Mouse (Mus musculus) heart, embryonic 10.5 days (tissue): Measurements from ENCODE around the gene Gp9. TPM values are rescaled to one million over a fixed set of nuclear protein-coding genes. Genes with fewer than 3 reads are reported as not detected.

ENCODE experiments used
- DNase-seq: peaks from one replicate; pipeline ENCODE4 v3.0.0-alpha.2; 2017; ENCODE audit warnings: low spot score
- H3K27ac ChIP-seq: fragments of 300-500 bp; sonication (generic); 2 replicates; pipeline ENCODE4 v1.5.1; 2016; ENCODE audit warnings: mild to moderate bottlenecking
- H3K27me3 ChIP-seq: fragments of 300-500 bp; sonication (generic); 2 replicates; pipeline ENCODE4 v1.6.1; 2016; ENCODE audit warnings: mild to moderate bottlenecking; ENCODE audit not compliant: poor library complexity, insufficient read depth, severe bottlenecking
- H3K36me3 ChIP-seq: fragments of 300-500 bp; sonication (generic); 2 replicates; pipeline ENCODE4 v1.6.1; 2016; ENCODE audit warnings: mild to moderate bottlenecking, moderate library complexity
- H3K4me1 ChIP-seq: fragments of 300-500 bp; sonication (generic); 2 replicates; pipeline ENCODE4 v1.6.1; 2016; ENCODE audit warnings: mild to moderate bottlenecking
- H3K4me3 ChIP-seq: fragments of 300-500 bp; sonication (generic); 2 replicates; pipeline ENCODE4 v1.5.1; 2016; ENCODE audit warnings: mild to moderate bottlenecking, moderate library complexity
- H3K9me3 ChIP-seq: fragments of 300-500 bp; sonication (generic); 2 replicates; pipeline ENCODE4 v1.6.1; 2016; ENCODE audit warnings: mild to moderate bottlenecking, moderate library complexity
- WGBS: fragments of 180-500 bp; shearing (Covaris S2); methylation state at CpG from one replicate; pipeline ENCODE4 v1.1.7; 2016; 5-methylcytosine and 5-hydroxymethylcytosine counted together
- polyA plus RNA-seq: library from polyadenylated mRNA; unstranded; fragments of >200 nt; fragmentation: Nextera tagmentation; extraction: Ambion mirVana; gene quantifications from 2 replicates; pipeline ENCODE4 v1.2.1, GENCODE M21; 2016

Gene Gp9
- polyA plus RNA-seq, 1 experiment from 2014 or later, result 6.2 TPM

DNA sequence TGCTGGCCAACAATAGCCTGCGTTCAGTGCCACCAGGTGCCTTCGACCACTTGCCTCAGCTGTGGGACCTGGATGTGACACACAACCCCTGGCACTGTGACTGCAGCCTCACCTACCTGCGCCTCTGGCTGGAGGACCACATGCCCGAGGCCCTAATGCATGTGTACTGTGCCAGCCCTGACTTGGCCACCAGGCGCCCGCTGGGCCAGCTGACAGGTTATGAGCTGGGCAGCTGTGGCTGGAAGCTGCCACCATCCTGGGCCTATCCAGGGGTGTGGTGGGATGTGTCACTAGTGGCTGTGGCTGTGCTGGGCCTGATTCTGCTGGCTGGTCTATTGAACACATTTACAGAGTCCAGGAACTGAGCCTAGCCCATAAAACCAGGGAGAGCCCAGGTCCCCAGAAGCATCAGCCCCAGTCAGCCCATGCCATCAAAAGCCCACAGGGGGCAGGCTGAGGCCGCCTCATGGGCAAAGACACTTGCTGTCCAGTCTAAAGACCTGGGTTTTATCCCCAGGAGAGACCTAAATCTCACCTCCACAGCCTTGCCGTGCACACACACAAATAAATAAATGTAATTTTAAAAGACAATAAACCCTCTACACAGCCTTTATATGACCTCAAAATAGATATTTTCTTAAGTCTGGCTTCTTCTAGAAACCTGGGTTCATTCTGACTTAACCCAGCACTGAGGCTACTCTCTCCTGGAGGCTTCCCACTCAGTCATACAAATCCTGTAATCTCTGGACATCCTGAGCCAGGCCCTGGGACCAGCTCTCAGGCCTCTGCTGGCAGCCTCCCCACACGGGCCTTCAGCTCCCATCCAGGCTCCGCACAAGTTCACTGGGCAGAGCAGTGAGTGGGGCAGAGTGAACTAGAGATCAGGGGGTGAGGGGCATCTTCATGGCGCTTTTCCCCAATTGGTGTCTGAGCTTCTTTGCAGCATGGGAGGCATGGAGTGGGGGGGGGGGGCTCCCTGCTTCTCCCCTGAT, 1.6 kb downstream of the Gp9 start:
- H3K27ac ChIP-seq, result 0 out of 2 replicates have a peak overlapping the region, but pooled peaks have one; percentile 65
- H3K4me1 ChIP-seq, result peaks cover 12% of the 10 kb centered on the region
- H3K9me3 ChIP-seq, result no peaks in the 10 kb centered on the region
- H3K27me3 ChIP-seq, result no peaks in the 10 kb centered on the region
- WGBS, result 83% methylated on average over 11 of the region's 11 CpGs
- H3K4me3 ChIP-seq, result no peak overlapping the region
- H3K36me3 ChIP-seq, result no peaks in the 10 kb centered on the region
- peak; percentile 69 for DNase-seq

GRCm38 (mm10) chr6:87780546-87781301, 2.9 kb downstream of the Gp9 start:
- no peaks in the 10 kb centered on the region for H3K9me3 ChIP-seq
- H3K27ac ChIP-seq, result no peak overlapping the region
- WGBS, result 76% methylated on average over 10 of the region's 10 CpGs
- no peak overlapping the region for H3K4me3 ChIP-seq
- peak; percentile 70 for DNase-seq
- H3K36me3 ChIP-seq, result no peaks in the 10 kb centered on the region
- no peaks in the 10 kb centered on the region for H3K27me3 ChIP-seq
- peaks cover 12% of the 10 kb centered on the region for H3K4me1 ChIP-seq

- no peaks in the 10 kb centered on the region for H3K27me3 ChIP-seq
- DNase-seq, result peak; percentile 25
- peaks cover 2% of the 10 kb centered on the region for H3K4me1 ChIP-seq
- 51% methylated on average over 8 of the region's 8 CpGs for WGBS
- no peaks in the 10 kb centered on the region for H3K9me3 ChIP-seq
- no peak overlapping the region for H3K4me3 ChIP-seq
- no peak overlapping the region for H3K27ac ChIP-seq
- H3K36me3 ChIP-seq, result no peaks in the 10 kb centered on the region
Observed at GRCm38 (mm10) chr6:87784033-87784432, 6.2 kb downstream of the Gp9 start.

DNA sequence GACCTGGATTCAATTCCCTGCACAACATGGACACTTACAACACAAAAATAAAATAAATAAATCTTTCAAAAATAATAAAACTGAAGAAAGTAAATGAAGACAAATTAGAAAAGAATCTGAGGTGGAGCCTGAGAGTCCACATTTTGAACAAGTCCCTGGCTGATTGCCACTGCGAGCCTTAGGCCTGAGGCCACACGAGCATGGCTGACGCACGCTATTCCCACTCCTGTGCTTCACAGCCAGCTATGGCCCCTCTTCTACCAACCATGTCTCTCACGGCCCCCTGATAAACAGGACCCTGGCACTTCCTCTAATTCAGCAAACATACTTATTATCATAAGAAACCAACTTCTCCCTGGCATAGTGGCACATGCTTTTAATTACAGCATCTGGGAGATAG, 8.7 kb downstream of the Gp9 start:
- peak; percentile 70 for DNase-seq
- H3K27me3 ChIP-seq, result no peaks in the 10 kb centered on the region
- no peaks in the 10 kb centered on the region for H3K36me3 ChIP-seq
- H3K4me3 ChIP-seq, result no peak overlapping the region
- no peaks in the 10 kb centered on the region for H3K9me3 ChIP-seq
- peaks cover 25% of the 10 kb centered on the region for H3K4me1 ChIP-seq
- H3K27ac ChIP-seq, result no peak overlapping the region
- 84% methylated on average over 5 of the region's 5 CpGs for WGBS

DNA sequence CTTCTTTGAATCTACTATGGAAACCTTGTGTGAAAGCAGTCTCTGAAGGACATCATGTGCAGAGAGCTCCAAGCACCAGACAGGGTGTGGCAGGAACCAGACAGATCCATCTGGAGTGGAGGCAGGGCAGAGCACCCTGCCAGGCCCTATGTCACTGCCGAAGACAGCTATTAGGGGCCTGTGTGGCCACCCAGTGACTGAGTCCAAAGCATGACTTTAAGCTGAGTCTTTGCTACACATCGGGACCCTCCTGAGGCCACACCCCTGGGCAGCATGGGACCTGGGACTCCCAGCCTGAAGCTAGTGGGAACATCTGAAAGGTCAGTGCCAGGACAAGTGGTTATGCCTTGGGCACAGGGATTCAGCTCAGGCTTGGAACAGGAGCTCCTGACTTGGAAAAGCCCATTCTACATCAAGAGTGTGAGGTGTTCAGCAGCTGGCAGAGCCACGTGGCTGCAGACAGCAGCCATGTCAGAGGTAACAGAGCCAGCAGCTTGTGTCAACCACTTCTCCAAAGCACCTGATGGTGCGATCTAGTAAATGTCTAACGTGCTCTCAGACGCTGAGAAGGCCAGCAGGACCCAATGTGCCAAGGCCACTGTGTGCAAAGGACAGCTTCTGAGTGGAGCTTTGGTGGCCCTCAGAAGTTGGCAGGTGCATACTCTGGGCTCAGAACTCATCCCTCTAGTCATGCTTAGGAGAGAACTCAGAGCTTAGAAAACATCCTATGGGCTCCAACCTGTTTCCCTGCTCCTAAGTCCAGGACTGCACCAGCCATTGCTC, 9.4 kb downstream of the Gp9 start:
- 73% methylated on average over 6 of the region's 6 CpGs for WGBS
- peak; percentile 73 for DNase-seq
- Histone ChIP-seq H3K36me3 (peaks cover 5% of the 10 kb centered on the region; the same call in 1 of the 2 replicates), H3K9me3 (no peaks in the 10 kb centered on the region), H3K4me3 (no peak overlapping the region), H3K27me3 (no peaks in the 10 kb centered on the region), H3K4me1 (peaks cover 25% of the 10 kb centered on the region), H3K27ac (no peak overlapping the region)

- Histone ChIP-seq H3K27me3 (no peaks in the 10 kb centered on the region), H3K9me3 (no peaks in the 10 kb centered on the region), H3K36me3 (peaks cover 9% of the 10 kb centered on the region; the same call in 1 of the 2 replicates), H3K4me3 (no peak overlapping the region), H3K4me1 (peaks cover 25% of the 10 kb centered on the region), H3K27ac (no peak overlapping the region)
- DNase-seq, result peak; percentile 58
- WGBS, result 89% methylated on average over 9 of the region's 9 CpGs
Observed at GRCm38 (mm10) chr6:87788266-87788895, 10.5 kb downstream of the Gp9 start.

DNA sequence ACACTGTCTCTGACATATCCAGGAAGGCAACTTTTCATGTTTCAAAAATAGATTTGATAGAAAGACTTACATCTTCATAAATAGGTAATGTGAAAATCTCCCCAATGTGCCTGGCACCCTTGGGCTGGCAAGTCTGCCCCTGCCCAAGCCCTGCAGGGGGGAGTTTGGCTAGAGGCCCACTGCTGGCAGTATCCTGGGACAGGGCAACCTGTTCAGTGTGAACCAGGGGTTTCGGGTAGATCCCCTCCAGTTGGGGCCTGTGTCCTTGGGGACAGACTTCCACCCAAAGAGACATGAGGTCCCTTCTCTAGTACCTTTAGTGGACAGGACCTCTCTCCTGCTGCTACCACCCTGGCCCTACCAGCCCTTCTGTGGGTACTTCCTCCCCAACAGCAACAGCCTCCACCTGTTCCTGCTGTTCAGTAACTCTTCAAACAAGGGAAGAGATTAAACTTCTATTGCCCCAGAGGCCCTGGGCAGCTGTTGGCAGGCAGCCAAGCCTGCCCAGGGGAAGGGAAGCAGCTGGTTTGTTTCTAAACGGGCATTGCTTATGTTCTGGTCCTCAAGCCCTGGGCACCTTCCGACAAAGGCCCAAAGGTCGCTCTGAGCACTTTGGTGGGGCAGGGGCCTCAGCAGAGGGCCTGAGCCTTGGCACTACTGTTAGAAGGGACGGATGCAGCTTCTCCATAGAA, 11.2 kb downstream of the Gp9 start:
- WGBS, result 63% methylated on average over 5 of the region's 5 CpGs
- Histone ChIP-seq H3K4me1 (peaks cover 26% of the 10 kb centered on the region), H3K9me3 (no peaks in the 10 kb centered on the region), H3K4me3 (no peak overlapping the region), H3K36me3 (peaks cover 9% of the 10 kb centered on the region; the same call in 1 of the 2 replicates), H3K27ac (no peak overlapping the region; the same call in 1 of the 2 replicates), H3K27me3 (no peaks in the 10 kb centered on the region)
- DNase-seq, result peak; percentile 72

DNA sequence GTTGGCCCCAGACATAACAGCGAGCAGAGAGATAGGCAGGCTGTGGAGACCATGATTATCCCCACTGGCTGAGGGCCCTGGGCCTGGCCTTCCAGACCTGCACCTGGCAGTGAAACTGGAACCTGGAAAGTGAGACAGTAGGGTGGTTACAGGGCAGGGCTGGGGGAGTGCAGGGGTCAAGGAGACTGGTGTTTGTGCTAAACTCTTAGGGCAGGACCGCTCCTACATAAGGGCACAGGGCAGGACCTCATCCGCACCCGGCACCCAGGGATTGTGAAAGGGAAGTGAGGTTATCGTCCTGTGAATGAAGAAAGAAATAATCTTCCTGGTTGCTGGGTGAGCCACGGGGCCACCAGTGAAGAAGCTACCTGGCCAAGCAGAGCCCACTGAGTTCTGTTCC, 11.9 kb downstream of the Gp9 start:
- WGBS, result 87% methylated on average over 6 of the region's 6 CpGs
- Histone ChIP-seq H3K27me3 (no peaks in the 10 kb centered on the region), H3K36me3 (peaks cover 9% of the 10 kb centered on the region; the same call in 1 of the 2 replicates), H3K9me3 (no peaks in the 10 kb centered on the region), H3K4me1 (peaks cover 33% of the 10 kb centered on the region), H3K4me3 (no peak overlapping the region), H3K27ac (peak overlapping the region; percentile 49; the same call in 1 of the 2 replicates)
- peak; percentile 70 for DNase-seq

DNA sequence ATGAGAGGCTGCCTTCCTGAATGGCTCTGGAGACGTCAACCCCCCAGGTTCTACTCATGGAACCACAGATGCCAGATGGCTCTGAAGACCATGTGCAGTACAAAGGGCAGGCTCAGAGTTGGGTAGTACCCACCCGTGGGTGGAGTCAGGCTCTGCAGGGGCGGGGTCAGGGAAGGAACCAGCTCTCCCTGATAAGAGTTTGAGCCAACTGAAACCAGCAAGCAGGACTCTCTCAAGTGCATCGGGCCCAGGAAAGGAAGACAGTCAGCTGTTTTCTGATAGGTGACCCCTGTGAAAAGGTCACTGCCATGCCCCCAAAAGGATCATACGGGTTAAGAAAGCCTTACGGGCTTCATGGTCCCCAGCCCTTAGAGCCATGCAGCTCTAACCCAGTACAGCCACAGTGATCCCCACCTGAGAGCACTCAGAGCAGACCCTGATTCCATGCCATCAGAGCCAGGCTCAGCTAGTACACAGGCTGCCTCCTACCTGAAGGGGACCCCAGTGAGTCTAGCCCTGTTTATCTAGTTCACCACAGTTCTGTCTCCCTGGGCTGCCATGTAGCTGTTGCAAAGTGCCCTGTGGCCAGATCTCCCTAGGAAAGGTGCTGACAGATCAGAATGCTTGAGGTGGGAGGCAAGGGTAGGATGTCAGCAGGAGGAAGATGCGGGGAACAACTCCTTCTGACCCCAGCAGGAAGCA, 13.1 kb downstream of the Gp9 start:
- 47% methylated on average over 7 of the region's 7 CpGs for WGBS
- Histone ChIP-seq H3K27me3 (no peaks in the 10 kb centered on the region), H3K9me3 (no peaks in the 10 kb centered on the region), H3K36me3 (peaks cover 9% of the 10 kb centered on the region; the same call in 1 of the 2 replicates), H3K4me3 (no peak overlapping the region), H3K4me1 (peaks cover 34% of the 10 kb centered on the region), H3K27ac (peak overlapping the region; percentile 33; the same call in 1 of the 2 replicates)
- peak; percentile 91 for DNase-seq

GRCm38 (mm10) chr6:87791826-87792225, 14.0 kb downstream of the Gp9 start:
- peaks cover 34% of the 10 kb centered on the region for H3K4me1 ChIP-seq
- H3K9me3 ChIP-seq, result no peaks in the 10 kb centered on the region
- H3K27ac ChIP-seq, result no peak overlapping the region
- DNase-seq, result no peak
- no peaks in the 10 kb centered on the region for H3K27me3 ChIP-seq
- peaks cover 9% of the 10 kb centered on the region; the same call in 1 of the 2 replicates for H3K36me3 ChIP-seq
- no peak overlapping the region for H3K4me3 ChIP-seq
- WGBS, result 91% methylated on average over 5 of the region's 5 CpGs

DNA sequence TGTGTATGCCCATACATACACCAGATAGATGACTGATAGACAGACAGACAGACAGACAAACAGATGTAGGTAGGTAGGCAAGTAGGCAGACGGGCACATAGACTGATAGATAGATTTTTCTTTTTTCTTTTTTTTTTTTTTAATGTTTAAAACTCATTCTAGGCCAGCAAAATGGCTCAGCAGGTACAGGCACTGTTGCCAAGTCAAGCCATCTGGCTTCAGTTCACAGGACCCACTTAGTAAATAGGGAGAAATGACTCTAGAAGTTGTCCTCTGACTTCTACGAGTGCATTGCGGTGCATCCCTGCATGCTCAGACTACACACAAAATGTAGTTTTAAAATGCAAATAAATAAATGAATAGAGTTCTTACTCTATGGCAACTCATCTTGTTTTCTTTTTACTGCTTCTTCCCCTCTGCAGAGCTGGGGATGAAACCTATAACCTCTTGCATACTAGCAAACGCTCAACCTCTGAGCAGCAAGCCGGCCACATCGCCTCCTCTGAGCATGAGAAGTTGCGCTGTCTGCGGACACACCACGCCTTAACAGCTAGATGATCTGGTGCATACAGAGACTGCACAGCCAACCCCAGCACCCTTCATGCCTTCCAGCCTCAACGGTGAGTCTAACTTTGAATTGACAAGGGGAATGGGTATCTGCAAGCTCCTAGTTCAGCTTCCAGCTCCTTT, 16.1 kb downstream of the Gp9 start:
- Histone ChIP-seq H3K9me3 (no peaks in the 10 kb centered on the region), H3K36me3 (peaks cover 9% of the 10 kb centered on the region; the same call in 1 of the 2 replicates), H3K27ac (no peak overlapping the region), H3K4me1 (peaks cover 39% of the 10 kb centered on the region), H3K27me3 (no peaks in the 10 kb centered on the region), H3K4me3 (no peak overlapping the region)
- WGBS, result 86% methylated on average over 10 of the region's 10 CpGs
- no peak for DNase-seq
